Mouse (Mus musculus) lung, embryonic 16.5 days (tissue): ENCODE measurements around the gene Cdc123. TPM values are rescaled to one million over a fixed set of nuclear protein-coding genes. Genes with fewer than 3 reads are reported as not detected.

Experiments used
- ATAC-seq: fragments of 200-750 bp; cut with Nextera tagmentation; 2 replicates; pipeline ENCODE4 v1.8.0; 2017; ENCODE audit warnings: low read depth, mild to moderate bottlenecking, moderate library complexity
- H3K27ac ChIP-seq: fragments of 300-500 bp; sonication (generic); 2 replicates; pipeline ENCODE4 v1.5.1; 2014; ENCODE audit warnings: mild to moderate bottlenecking, control low read depth, low read length
- H3K27me3 ChIP-seq: fragments of 300-500 bp; sonication (generic); 2 replicates; pipeline ENCODE4 v1.6.1; 2014; ENCODE audit warnings: low read depth, low read length, mixed read lengths; ENCODE audit not compliant: control insufficient read depth, insufficient read depth
- H3K36me3 ChIP-seq: fragments of 300-500 bp; sonication (generic); 2 replicates; pipeline ENCODE4 v1.6.1; 2014; ENCODE audit warnings: low read length; ENCODE audit not compliant: control insufficient read depth, insufficient read depth
- H3K4me1 ChIP-seq: fragments of 300-500 bp; sonication (generic); replicated peaks from 2 replicates; pipeline ENCODE4 v1.6.1; 2014; ENCODE audit warnings: low read length, mixed read lengths; ENCODE audit not compliant: control insufficient read depth, insufficient read depth
- H3K4me2 ChIP-seq: fragments of 300-500 bp; sonication (generic); 2 replicates; pipeline ENCODE4 v1.6.1; 2014; ENCODE audit warnings: low read depth, low read length, control low read depth
- H3K4me3 ChIP-seq: fragments of 300-500 bp; sonication (generic); 2 replicates; pipeline ENCODE4 v1.5.1; 2014; ENCODE audit warnings: mild to moderate bottlenecking, low read length, control low read depth
- H3K9ac ChIP-seq: fragments of 300-500 bp; sonication (generic); 2 replicates; pipeline ENCODE4 v1.6.1; 2014; ENCODE audit warnings: low read length, control low read depth
- H3K9me3 ChIP-seq: fragments of 300-500 bp; sonication (generic); 2 replicates; pipeline ENCODE4 v1.6.1; 2016; ENCODE audit warnings: low read length; ENCODE audit not compliant: control insufficient read depth
- WGBS: fragments of 180-500 bp; shearing (Covaris S2); extraction: QIAGEN DNeasy Blood & Tissue Kit; methylation state at CpG from one replicate; pipeline ENCODE4 v1.1.7; 2014; 5-methylcytosine and 5-hydroxymethylcytosine counted together
- polyA plus RNA-seq: library from polyadenylated mRNA; unstranded; fragments of >200 nt; fragmentation: Nextera tagmentation; extraction: Ambion mirVana; gene quantifications from 2 replicates; pipeline ENCODE4 v1.2.1, GENCODE M21; 2015

Gene Cdc123
- polyA plus RNA-seq, result 271 and 276 TPM in 2 replicates

- peak; percentile 96 for ATAC-seq
- peak within 1 kb of the TSS; percentile 63 for H3K4me2 ChIP-seq
- H3K36me3 ChIP-seq, result peaks cover 15% of the 10 kb centered on the region
- peak within 1 kb of the TSS; percentile 87 for H3K9ac ChIP-seq
- peak within 1 kb of the TSS; percentile 74 for H3K4me3 ChIP-seq
- H3K4me1 ChIP-seq, result peaks cover 7% of the 10 kb centered on the region
- WGBS, result under 1% methylated on average over 53 of the region's 53 CpGs
- no peaks in the 10 kb centered on the region for H3K9me3 ChIP-seq
- peak within 1 kb of the TSS; percentile 85 for H3K27ac ChIP-seq
- no peaks in the 10 kb centered on the region for H3K27me3 ChIP-seq
Observed at GRCm38 (mm10) chr2:5844873-5845631, at the start of gene Cdc123, which contains the start of gene Nudt5. Gene Cdc123 (minus strand): TSS chr2:5845164. Gene Nudt5 (plus strand): TSS chr2:5845019.

DNA sequence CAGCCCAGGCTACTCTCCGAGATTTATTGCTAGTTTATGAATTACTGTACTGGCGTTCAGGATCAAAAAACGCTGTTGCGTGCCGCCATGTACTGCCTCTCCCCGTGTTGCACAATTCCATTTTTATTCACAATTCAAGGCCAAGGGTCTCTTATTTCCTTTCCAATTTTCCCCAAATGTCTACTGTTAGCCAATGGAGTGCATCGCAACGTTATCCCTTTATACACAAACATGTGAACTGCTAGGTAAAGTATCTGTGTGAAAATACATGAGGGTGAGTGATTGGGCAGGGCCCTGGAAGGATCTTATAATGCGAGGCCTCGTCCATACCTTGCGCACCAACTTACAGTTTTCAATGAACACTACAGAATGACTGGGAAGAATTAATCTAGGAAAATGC, 49.3 kb upstream of the Cdc123 start:
- peak; percentile 4; the same call in 1 of the 2 replicates for ATAC-seq
- H3K9ac ChIP-seq, result peak overlapping the region; percentile 89
- no peaks in the 10 kb centered on the region for H3K9me3 ChIP-seq
- H3K4me2 ChIP-seq, result peak overlapping the region; percentile 55
- WGBS, result 20% methylated on average over 11 of the region's 11 CpGs
- no peaks in the 10 kb centered on the region for H3K27me3 ChIP-seq
- H3K4me1 ChIP-seq, result peaks cover 6% of the 10 kb centered on the region
- H3K27ac ChIP-seq, result peak overlapping the region; percentile 72; the same call in 1 of the 2 replicates
- peaks cover 2% of the 10 kb centered on the region; the same call in 1 of the 2 replicates for H3K36me3 ChIP-seq
- H3K4me3 ChIP-seq, result peak overlapping the region; percentile 71

GRCm38 (mm10) chr2:5889412-5889811, 44.4 kb upstream of the Cdc123 start:
- Histone ChIP-seq H3K36me3 (peaks cover 22% of the 10 kb centered on the region), H3K27me3 (no peaks in the 10 kb centered on the region), H3K9me3 (no peaks in the 10 kb centered on the region), H3K9ac (no peak overlapping the region), H3K27ac (no peak overlapping the region), H3K4me2 (no peak overlapping the region), H3K4me3 (no peak overlapping the region), H3K4me1 (peaks cover 6% of the 10 kb centered on the region)
- WGBS, result 62% methylated on average over 2 of the region's 2 CpGs
- no peak for ATAC-seq

- H3K9me3 ChIP-seq, result no peaks in the 10 kb centered on the region
- H3K4me2 ChIP-seq, result no peak overlapping the region
- no peak overlapping the region for H3K9ac ChIP-seq
- no peaks in the 10 kb centered on the region for H3K27me3 ChIP-seq
- no peak for ATAC-seq
- H3K4me3 ChIP-seq, result no peak overlapping the region
- 76% methylated on average over 5 of the region's 5 CpGs for WGBS
- peaks cover 23% of the 10 kb centered on the region for H3K36me3 ChIP-seq
- no peak overlapping the region for H3K27ac ChIP-seq
- peaks cover 6% of the 10 kb centered on the region for H3K4me1 ChIP-seq
Observed at GRCm38 (mm10) chr2:5888865-5889264, 43.9 kb upstream of the Cdc123 start.

DNA sequence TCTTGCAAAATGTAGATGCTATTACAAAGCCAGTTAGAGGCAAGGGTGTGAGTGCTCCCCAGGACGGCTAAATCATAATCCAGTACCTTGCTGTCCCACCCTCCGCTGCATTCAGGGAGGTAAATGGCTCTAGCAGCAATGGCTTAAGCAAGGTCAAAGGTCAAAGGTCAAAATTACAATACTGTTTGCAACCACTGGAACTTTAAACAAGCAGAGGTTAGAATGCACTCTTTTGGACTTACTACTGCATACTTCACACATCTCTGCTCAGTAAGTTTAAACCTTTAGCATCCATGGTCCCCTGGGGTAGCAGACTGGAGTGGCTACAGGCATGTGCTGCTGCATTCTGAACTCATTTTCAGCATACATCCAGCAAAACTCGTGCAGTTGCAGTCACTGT, 32.5 kb upstream of the Cdc123 start:
- ATAC-seq, result no peak
- Histone ChIP-seq H3K9me3 (no peaks in the 10 kb centered on the region), H3K27me3 (no peaks in the 10 kb centered on the region), H3K4me3 (no peak overlapping the region), H3K4me1 (no peaks in the 10 kb centered on the region), H3K27ac (no peak overlapping the region), H3K9ac (no peak overlapping the region), H3K4me2 (no peak overlapping the region), H3K36me3 (peaks cover 39% of the 10 kb centered on the region)
- WGBS, result 84% methylated on average over 3 of the region's 3 CpGs

- H3K36me3 ChIP-seq, result peaks cover 42% of the 10 kb centered on the region
- no peaks in the 10 kb centered on the region for H3K4me1 ChIP-seq
- H3K9me3 ChIP-seq, result no peaks in the 10 kb centered on the region
- no peak overlapping the region for H3K9ac ChIP-seq
- H3K27ac ChIP-seq, result no peak overlapping the region
- no peak overlapping the region for H3K4me2 ChIP-seq
- 89% methylated on average over 5 of the region's 5 CpGs for WGBS
- H3K27me3 ChIP-seq, result no peaks in the 10 kb centered on the region
- no peak for ATAC-seq
- no peak overlapping the region for H3K4me3 ChIP-seq
Observed at GRCm38 (mm10) chr2:5869746-5870145, 24.8 kb upstream of the Cdc123 start.

GRCm38 (mm10) chr2:5867681-5868080, 22.7 kb upstream of the Cdc123 start:
- H3K27ac ChIP-seq, result no peak overlapping the region
- no peak overlapping the region for H3K4me3 ChIP-seq
- H3K27me3 ChIP-seq, result no peaks in the 10 kb centered on the region
- H3K36me3 ChIP-seq, result peaks cover 30% of the 10 kb centered on the region
- 76% methylated on average over 2 of the region's 2 CpGs for WGBS
- no peak overlapping the region for H3K9ac ChIP-seq
- no peaks in the 10 kb centered on the region for H3K9me3 ChIP-seq
- no peaks in the 10 kb centered on the region for H3K4me1 ChIP-seq
- no peak for ATAC-seq
- no peak overlapping the region for H3K4me2 ChIP-seq

GRCm38 (mm10) chr2:5862834-5863233, 17.9 kb upstream of the Cdc123 start, which contains the start of gene Gm13199:
Gene Gm13199 (minus strand): TSS chr2:5862934.
- Histone ChIP-seq H3K9ac (no peak within 1 kb of the TSS), H3K4me2 (no peak within 1 kb of the TSS), H3K36me3 (peaks cover 22% of the 10 kb centered on the region), H3K27ac (no peak within 1 kb of the TSS), H3K4me3 (no peak within 1 kb of the TSS), H3K9me3 (no peaks in the 10 kb centered on the region), H3K27me3 (no peaks in the 10 kb centered on the region), H3K4me1 (no peaks in the 10 kb centered on the region)
- no peak for ATAC-seq
- WGBS, result 86% methylated on average over 3 of the region's 3 CpGs

DNA sequence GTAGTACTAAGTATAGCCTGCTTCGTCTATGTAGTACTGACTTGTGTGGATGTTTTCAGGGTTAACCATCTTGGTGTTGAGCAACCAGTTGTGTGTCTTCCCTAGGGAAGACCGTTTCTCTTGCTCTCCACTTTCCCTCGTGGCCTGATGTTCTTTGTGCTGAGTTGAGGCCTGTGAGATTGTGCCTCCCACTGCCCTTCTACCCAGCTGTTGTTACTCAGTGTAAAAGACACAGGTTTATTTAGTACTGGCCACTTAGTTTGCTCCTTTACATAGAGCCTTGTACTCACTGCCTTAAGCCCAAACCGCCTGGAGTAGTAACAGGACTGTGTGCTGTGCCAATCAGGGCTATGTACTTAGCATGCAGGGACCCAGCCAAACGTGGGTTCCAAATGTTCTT, 6.9 kb upstream of the Cdc123 start:
- Histone ChIP-seq H3K4me2 (no peak overlapping the region), H3K4me1 (no peaks in the 10 kb centered on the region; the same call in 1 of the 2 replicates), H3K9me3 (no peaks in the 10 kb centered on the region), H3K4me3 (no peak overlapping the region), H3K9ac (no peak overlapping the region), H3K27ac (no peak overlapping the region), H3K36me3 (peaks cover 3% of the 10 kb centered on the region), H3K27me3 (no peaks in the 10 kb centered on the region)
- 78% methylated on average over 5 of the region's 5 CpGs for WGBS
- no peak for ATAC-seq
